Mouse (Mus musculus): ENCODE data around the gene Opcml. TPM values are rescaled to one million over a fixed set of nuclear protein-coding genes. Genes with fewer than 3 reads are reported as not detected.

Gene Opcml
- polyA plus RNA-seq, 1 experiment from 2014 or later = 58.4 TPM

- no peak overlapping the region for H3K4me2 ChIP-seq
- H3K36me3 ChIP-seq (replicated peaks) = no peaks in the 10 kb centered on the region
- H3K4me1 ChIP-seq = no peaks in the 10 kb centered on the region; the same call in 1 of the 2 replicates
- H3K9me3 ChIP-seq = no peaks in the 10 kb centered on the region
- H3K27ac ChIP-seq = no peak overlapping the region
- H3K9ac ChIP-seq = no peak overlapping the region
- no peak overlapping the region for H3K4me3 ChIP-seq
- H3K27me3 ChIP-seq (replicated peaks) = no peaks in the 10 kb centered on the region
- no peak for ATAC-seq (replicated peaks)
These were observed 177.7 kb downstream of the Opcml start for GRCm38 (mm10) chr9:27968266-27968665.

GRCm38 (mm10) chr9:27972293-27972692 lies 181.7 kb downstream of the Opcml start:
- H3K9me3 ChIP-seq = no peaks in the 10 kb centered on the region
- no peak for ATAC-seq (replicated peaks)
- WGBS = 78% methylated on average over 5 of the region's 5 CpGs
- H3K27ac ChIP-seq = no peak overlapping the region
- no peak overlapping the region for H3K4me3 ChIP-seq
- no peaks in the 10 kb centered on the region for H3K4me1 ChIP-seq
- no peaks in the 10 kb centered on the region for H3K36me3 ChIP-seq (replicated peaks)
- no peak overlapping the region for H3K4me2 ChIP-seq
- H3K9ac ChIP-seq = no peak overlapping the region
- no peaks in the 10 kb centered on the region for H3K27me3 ChIP-seq (replicated peaks)

- Histone ChIP-seq H3K36me3 (replicated peaks) (no peaks in the 10 kb centered on the region), H3K4me3 (no peak overlapping the region), H3K9ac (no peak overlapping the region), H3K9me3 (no peaks in the 10 kb centered on the region), H3K4me2 (no peak overlapping the region), H3K27me3 (replicated peaks) (no peaks in the 10 kb centered on the region), H3K27ac (no peak overlapping the region), H3K4me1 (no peaks in the 10 kb centered on the region)
- ATAC-seq (replicated peaks) = no peak
These were observed 192.0 kb downstream of the Opcml start for GRCm38 (mm10) chr9:27982576-27982975.

- WGBS = 76% methylated on average over 8 of the region's 8 CpGs
- H3K4me1 ChIP-seq = no peaks in the 10 kb centered on the region
- no peaks in the 10 kb centered on the region for H3K36me3 ChIP-seq (replicated peaks)
- H3K4me3 ChIP-seq = no peak overlapping the region
- no peak overlapping the region for H3K9ac ChIP-seq
- H3K9me3 ChIP-seq = no peaks in the 10 kb centered on the region
- H3K4me2 ChIP-seq = no peak overlapping the region
- no peaks in the 10 kb centered on the region for H3K27me3 ChIP-seq (replicated peaks)
- H3K27ac ChIP-seq = no peak overlapping the region
- no peak for ATAC-seq (replicated peaks)
These were observed 196.3 kb downstream of the Opcml start for GRCm38 (mm10) chr9:27986604-27987588.

GRCm38 (mm10) chr9:27991611-27992010 lies 201.0 kb downstream of the Opcml start:
- H3K4me1 ChIP-seq = no peaks in the 10 kb centered on the region
- WGBS = 85% methylated on average over 4 of the region's 4 CpGs
- H3K4me3 ChIP-seq = no peak overlapping the region
- no peaks in the 10 kb centered on the region for H3K36me3 ChIP-seq (replicated peaks)
- H3K27me3 ChIP-seq (replicated peaks) = no peaks in the 10 kb centered on the region
- ATAC-seq (replicated peaks) = no peak
- no peak overlapping the region for H3K9ac ChIP-seq
- H3K9me3 ChIP-seq = no peaks in the 10 kb centered on the region
- H3K27ac ChIP-seq = no peak overlapping the region
- H3K4me2 ChIP-seq = no peak overlapping the region

GRCm38 (mm10) chr9:27996536-27996935 lies 206.0 kb downstream of the Opcml start:
- ATAC-seq (replicated peaks) = no peak
- H3K36me3 ChIP-seq (replicated peaks) = no peaks in the 10 kb centered on the region
- WGBS = 86% methylated on average over 7 of the region's 7 CpGs
- H3K4me3 ChIP-seq = no peak overlapping the region
- 0 out of 2 replicates have a peak, but pooled peaks cover 5% of the 10 kb centered on the region for H3K4me1 ChIP-seq
- H3K9ac ChIP-seq = no peak overlapping the region
- no peak overlapping the region for H3K4me2 ChIP-seq
- H3K27me3 ChIP-seq (replicated peaks) = no peaks in the 10 kb centered on the region
- H3K9me3 ChIP-seq = no peaks in the 10 kb centered on the region
- H3K27ac ChIP-seq = no peak overlapping the region

- no peaks in the 10 kb centered on the region for H3K27me3 ChIP-seq (replicated peaks)
- H3K36me3 ChIP-seq (replicated peaks) = no peaks in the 10 kb centered on the region
- no peak; the same call in 1 of the 2 replicates for ATAC-seq (replicated peaks)
- H3K4me1 ChIP-seq = 0 out of 2 replicates have a peak, but pooled peaks cover 5% of the 10 kb centered on the region
- H3K4me2 ChIP-seq = no peak overlapping the region
- H3K9ac ChIP-seq = no peak overlapping the region
- no peak overlapping the region for H3K4me3 ChIP-seq
- peak overlapping the region; percentile 32; the same call in 1 of the 2 replicates for H3K27ac ChIP-seq
- no peaks in the 10 kb centered on the region for H3K9me3 ChIP-seq
- 42% methylated on average over 4 of the region's 4 CpGs for WGBS
These were observed 208.2 kb downstream of the Opcml start for GRCm38 (mm10) chr9:27998767-27999166.

- H3K27ac ChIP-seq = 0 out of 2 replicates have a peak overlapping the region, but pooled peaks have one; percentile 29
- no peaks in the 10 kb centered on the region for H3K9me3 ChIP-seq
These were observed 212.6 kb downstream of the Opcml start for GRCm38 (mm10) chr9:28003131-28003530.

GRCm38 (mm10) chr9:28011483-28011882 lies 220.9 kb downstream of the Opcml start:
- no peaks in the 10 kb centered on the region for H3K36me3 ChIP-seq (replicated peaks)
- peaks cover 10% of the 10 kb centered on the region; the same call in 1 of the 2 replicates for H3K4me1 ChIP-seq
- H3K9ac ChIP-seq = no peak overlapping the region
- H3K27ac ChIP-seq = no peak overlapping the region
- no peak for ATAC-seq (replicated peaks)
- H3K4me3 ChIP-seq = no peak overlapping the region
- no peaks in the 10 kb centered on the region for H3K27me3 ChIP-seq (replicated peaks)
- no peaks in the 10 kb centered on the region for H3K9me3 ChIP-seq
- H3K4me2 ChIP-seq = no peak overlapping the region
- WGBS = 19% methylated on average over 8 of the region's 8 CpGs

More at GRCm38 (mm10) chr9:28003131-28003530, 212.6 kb downstream of the Opcml start:
- H3K9ac ChIP-seq = no peak overlapping the region
- H3K36me3 ChIP-seq (replicated peaks) = no peaks in the 10 kb centered on the region
- H3K4me1 ChIP-seq = 0 out of 2 replicates have a peak, but pooled peaks cover 5% of the 10 kb centered on the region
- H3K4me2 ChIP-seq = no peak overlapping the region
- no peak for ATAC-seq (replicated peaks)
- no peaks in the 10 kb centered on the region for H3K27me3 ChIP-seq (replicated peaks)
- H3K4me3 ChIP-seq = no peak overlapping the region
- 50% methylated on average over 3 of the region's 3 CpGs for WGBS

GRCm38 (mm10) chr9:28012664-28013063 lies 222.1 kb downstream of the Opcml start:
- no peak overlapping the region for H3K9ac ChIP-seq
- 65% methylated on average over 7 of the region's 7 CpGs for WGBS
- no peak overlapping the region for H3K27ac ChIP-seq
- H3K27me3 ChIP-seq (replicated peaks) = no peaks in the 10 kb centered on the region
- ATAC-seq (replicated peaks) = no peak
- H3K4me1 ChIP-seq = peaks cover 10% of the 10 kb centered on the region; the same call in 1 of the 2 replicates
- H3K4me3 ChIP-seq = no peak overlapping the region
- no peak overlapping the region for H3K4me2 ChIP-seq
- H3K36me3 ChIP-seq (replicated peaks) = no peaks in the 10 kb centered on the region
- H3K9me3 ChIP-seq = no peaks in the 10 kb centered on the region

- Histone ChIP-seq H3K4me1 (peaks cover 10% of the 10 kb centered on the region; the same call in 1 of the 2 replicates), H3K27me3 (replicated peaks) (no peaks in the 10 kb centered on the region), H3K9me3 (no peaks in the 10 kb centered on the region), H3K27ac (no peak overlapping the region), H3K9ac (no peak overlapping the region), H3K4me2 (no peak overlapping the region), H3K4me3 (no peak overlapping the region), H3K36me3 (replicated peaks) (no peaks in the 10 kb centered on the region)
- ATAC-seq (replicated peaks) = no peak
- 59% methylated on average over 3 of the region's 3 CpGs for WGBS
These were observed 222.6 kb downstream of the Opcml start for GRCm38 (mm10) chr9:28013192-28013591.

GRCm38 (mm10) chr9:28028156-28028555 lies 237.6 kb downstream of the Opcml start:
- Histone ChIP-seq H3K4me2 (no peak overlapping the region), H3K27me3 (replicated peaks) (no peaks in the 10 kb centered on the region), H3K27ac (no peak overlapping the region), H3K36me3 (replicated peaks) (no peaks in the 10 kb centered on the region), H3K9ac (no peak overlapping the region), H3K4me3 (no peak overlapping the region), H3K9me3 (no peaks in the 10 kb centered on the region), H3K4me1 (peaks cover 13% of the 10 kb centered on the region; the same call in 1 of the 2 replicates)
- WGBS = 49% methylated on average over 5 of the region's 5 CpGs
- ATAC-seq (replicated peaks) = no peak

Measured in midbrain, embryonic 15.5 days (tissue).